Mouse (Mus musculus) thymus, postnatal 25 days (tissue): ENCODE data around the gene Luc7l3.

Experiments used
- DNase-seq: peaks from one replicate; pipeline ENCODE4 v3.0.0; 2022

Gene Luc7l3

DNA sequence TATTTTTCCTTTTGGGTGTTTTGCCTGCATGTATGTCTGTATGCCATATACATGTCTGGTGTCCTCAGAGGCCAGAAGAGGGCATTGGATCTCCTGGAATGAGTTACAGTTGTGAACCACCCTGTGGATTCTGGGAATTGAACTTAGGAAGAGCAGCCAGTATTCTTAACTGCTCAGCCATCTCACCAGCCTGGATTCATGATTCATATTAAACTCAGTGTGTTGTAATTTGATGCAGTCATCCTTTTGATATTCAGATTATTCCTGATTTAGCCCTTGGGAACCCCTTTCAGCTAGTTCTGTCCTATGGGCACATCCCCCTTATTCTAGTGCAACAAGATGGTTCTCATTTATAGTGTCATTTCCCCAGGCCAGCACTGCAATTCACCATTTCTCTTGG, 14.8 kb upstream of the Luc7l3 start:
- DNase-seq = no peak

- no peak for DNase-seq
Measured at GRCm38 (mm10) chr11:94334386-94334968, 12.7 kb upstream of the Luc7l3 start.

DNA sequence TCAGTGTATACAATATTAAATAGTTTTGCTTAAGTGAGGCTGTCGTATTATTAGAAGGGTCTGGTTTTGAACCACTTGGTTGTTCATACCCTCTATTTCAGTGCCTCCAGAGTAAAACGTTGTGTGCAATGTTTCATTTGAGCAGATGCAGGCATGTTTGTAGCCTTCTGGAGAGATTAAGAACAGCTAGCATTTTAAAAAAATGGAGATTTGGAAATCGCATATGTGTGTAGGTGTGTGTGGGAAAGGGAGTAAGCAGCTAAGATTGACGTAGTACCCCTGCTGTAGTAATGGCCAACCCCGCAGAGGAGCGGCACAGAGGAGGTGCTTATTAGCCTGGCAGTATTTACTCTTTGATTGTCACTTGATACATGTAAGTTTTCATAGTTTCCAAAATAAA, 10.9 kb upstream of the Luc7l3 start:
- no peak for DNase-seq

GRCm38 (mm10) chr11:94330211-94330610, 8.4 kb upstream of the Luc7l3 start:
- DNase-seq = no peak

GRCm38 (mm10) chr11:94329270-94329891, 7.6 kb upstream of the Luc7l3 start:
- DNase-seq = peak; percentile 53

DNA sequence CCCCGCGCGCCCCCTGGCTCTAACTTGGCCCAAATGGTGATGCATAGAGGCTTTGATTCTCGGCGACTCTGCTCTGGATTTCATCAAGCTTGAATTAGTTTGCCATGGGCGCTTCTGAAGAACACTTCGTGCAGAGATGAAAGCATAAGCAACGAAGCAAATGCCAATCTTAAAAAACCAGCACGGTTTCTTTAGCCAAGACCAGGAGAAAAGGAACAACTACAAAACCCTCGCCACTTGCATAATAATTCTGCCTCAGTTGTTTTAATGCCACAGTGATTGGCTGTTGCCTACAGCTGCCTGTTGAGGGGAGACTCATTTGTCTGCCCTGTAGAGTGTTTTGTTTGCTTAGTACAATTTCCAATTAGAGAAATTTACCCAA, 6.8 kb upstream of the Luc7l3 start:
- no peak for DNase-seq

- DNase-seq = peak; percentile 88
Measured at GRCm38 (mm10) chr11:94327693-94328643, 6.2 kb upstream of the Luc7l3 start, which contains the start of gene Ankrd40. TSS of gene Ankrd40 (plus strand) at chr11:94328001.

- no peak for DNase-seq
Measured at GRCm38 (mm10) chr11:94326961-94327411, 5.2 kb upstream of the Luc7l3 start.

- DNase-seq = no peak
Measured at GRCm38 (mm10) chr11:94324618-94325017, 2.8 kb upstream of the Luc7l3 start.

- no peak for DNase-seq
Measured at GRCm38 (mm10) chr11:94323271-94323925, 1.6 kb upstream of the Luc7l3 start.

DNA sequence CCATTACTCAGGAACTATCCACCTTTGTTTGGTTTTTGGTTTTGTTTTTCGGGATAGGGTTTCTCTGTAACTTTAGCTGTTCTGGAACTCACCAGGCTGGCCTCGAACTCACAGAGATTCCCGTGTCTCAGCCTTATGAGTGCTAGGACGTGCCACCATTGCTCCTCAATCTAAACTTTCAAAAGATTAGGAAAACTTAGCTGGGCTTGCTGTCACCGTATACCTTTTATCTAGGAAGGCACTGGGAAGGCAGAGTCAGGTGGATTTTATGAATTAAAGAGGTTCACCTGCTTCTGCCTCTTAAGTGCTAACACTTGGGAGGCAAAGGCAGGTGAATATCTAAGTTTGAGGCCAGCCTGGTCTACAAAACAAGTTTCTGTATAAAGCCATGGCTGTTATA, 848 bp upstream of the Luc7l3 start:
- no peak for DNase-seq

DNA sequence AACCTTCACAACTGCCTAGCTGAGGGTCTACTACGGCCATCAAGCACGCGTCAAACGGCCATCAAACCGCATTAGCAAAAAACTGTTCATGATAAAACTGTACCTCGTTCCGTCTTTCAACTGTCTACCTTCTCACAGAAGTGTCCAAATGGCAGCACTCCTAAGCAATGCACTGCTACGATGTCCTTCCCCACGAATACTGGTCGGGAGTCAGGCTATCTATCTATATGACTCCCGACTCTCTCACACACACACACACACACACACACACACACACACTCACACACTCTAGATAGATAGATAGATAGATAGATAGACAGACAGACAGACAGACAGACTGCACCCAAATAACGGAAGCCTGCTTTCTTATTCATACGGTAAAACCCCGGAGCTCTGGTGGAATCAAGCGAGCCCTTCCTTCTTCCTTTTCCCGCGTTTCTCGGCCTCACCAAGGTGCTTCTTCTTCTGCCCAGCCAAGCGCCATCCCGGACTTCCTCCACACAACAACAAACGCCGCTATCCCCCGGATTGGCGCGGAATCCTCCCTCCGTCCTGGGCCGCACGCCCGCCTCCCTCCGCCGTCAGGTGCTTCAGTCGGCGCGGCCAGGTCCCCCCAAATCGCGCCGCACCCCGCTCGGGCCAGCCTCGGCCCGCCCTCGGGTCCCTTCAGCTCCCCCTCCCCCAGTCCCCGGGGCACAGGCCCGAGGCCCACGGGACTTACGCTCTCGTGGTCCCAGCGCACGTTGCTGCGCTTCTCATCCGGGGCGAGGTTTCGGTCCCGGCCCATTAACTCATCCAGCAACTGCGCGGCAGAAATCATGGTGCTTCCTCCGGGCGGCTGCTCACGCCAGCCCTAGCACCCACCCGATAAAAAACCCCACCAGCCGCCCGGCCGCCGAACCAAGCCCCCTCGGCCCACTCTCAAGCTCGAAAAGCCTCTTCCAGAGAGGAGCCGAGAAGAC, 538 bp downstream of the Luc7l3 start:
- DNase-seq = no peak

DNA sequence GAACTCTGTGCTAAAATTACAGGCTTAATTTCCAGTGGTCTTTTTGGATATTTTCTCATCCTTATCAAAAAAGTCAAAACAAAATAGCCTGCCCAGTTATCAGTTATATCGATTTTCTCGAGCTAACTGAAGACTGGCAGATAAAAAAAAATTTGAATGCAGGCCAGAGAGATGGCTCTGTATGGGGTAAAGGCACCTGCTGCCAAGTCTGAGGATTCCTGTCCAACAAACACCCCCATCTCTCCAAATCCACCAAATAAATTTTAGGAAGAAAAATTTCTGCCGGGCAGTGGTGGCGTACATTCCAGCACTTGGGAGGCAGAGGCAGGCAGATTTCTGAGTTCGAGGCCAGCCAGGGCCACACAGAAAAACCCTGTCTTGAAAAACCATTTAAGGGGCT, 3.7 kb downstream of the Luc7l3 start:
- no peak for DNase-seq

DNA sequence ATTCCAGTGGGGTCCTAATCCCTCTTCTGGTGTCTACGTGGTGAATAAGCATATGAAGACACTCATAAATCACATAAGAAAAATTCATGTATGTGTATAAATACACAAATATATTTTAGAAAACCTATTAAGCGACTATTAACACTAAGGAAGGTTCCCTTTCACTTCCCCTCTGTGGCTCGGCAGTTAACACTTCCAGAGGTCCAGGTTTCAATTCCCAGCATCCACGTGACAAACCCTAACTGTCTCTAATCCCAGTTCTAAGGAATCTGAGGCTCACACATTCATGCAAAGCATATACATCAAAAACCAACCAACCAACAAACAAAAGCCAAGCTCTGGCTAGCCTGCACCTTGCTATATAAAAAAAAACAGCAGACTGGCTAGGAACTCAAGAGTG, 4.3 kb downstream of the Luc7l3 start:
- no peak for DNase-seq

- DNase-seq = no peak
Measured at GRCm38 (mm10) chr11:94317014-94317413, 4.8 kb downstream of the Luc7l3 start.

GRCm38 (mm10) chr11:94316528-94316927, 5.3 kb downstream of the Luc7l3 start:
- no peak for DNase-seq

GRCm38 (mm10) chr11:94315308-94315707, 6.5 kb downstream of the Luc7l3 start:
- no peak for DNase-seq

- DNase-seq = no peak
Measured at GRCm38 (mm10) chr11:94314098-94314652, 7.6 kb downstream of the Luc7l3 start.

GRCm38 (mm10) chr11:94312733-94313132, 9.1 kb downstream of the Luc7l3 start:
- no peak for DNase-seq

- no peak for DNase-seq
Measured at GRCm38 (mm10) chr11:94294996-94295845, 26.6 kb downstream of the Luc7l3 start.
